Mouse (Mus musculus): ENCODE results near the gene Il17rd. TPM values are rescaled to one million over a fixed set of nuclear protein-coding genes. Genes with fewer than 3 reads are reported as not detected.

The Il17rd gene
- polyA plus RNA-seq, 1 experiment from 2014 or later = 0.12 TPM

DNA sequence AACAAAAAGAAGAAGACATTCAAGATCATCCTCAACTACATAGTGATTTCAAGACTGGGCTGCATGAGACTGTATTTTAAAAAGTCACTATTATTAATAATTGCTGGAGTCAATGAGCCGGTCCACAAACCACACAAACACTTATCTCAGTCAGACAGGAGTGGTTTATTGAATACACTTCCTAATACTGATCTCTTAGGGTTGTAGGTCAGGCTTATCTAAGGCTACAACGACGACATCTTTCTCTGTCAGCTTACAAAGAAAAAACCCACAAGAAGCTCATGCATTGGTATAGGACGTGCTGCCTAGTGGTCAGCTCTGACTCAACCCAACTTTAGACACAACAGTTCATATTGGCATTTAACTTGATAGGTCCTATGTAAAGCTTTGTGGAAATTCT lies 14.1 kb upstream of the Il17rd start:
- no peak overlapping the region for H3K27ac ChIP-seq (ENCODE audit: low read depth)
- 35% methylated on average over 4 of the region's 4 CpGs for whole genome bisulfite sequencing (ENCODE audit: insufficient replicate concordance)
- peak; percentile 49; the same call in 1 of the 2 replicates for ATAC-seq
- H3K9ac ChIP-seq (replicated peaks) = no peak overlapping the region
- no peaks in the 10 kb centered on the region for H3K4me1 ChIP-seq (ENCODE audit: insufficient read depth)
- no peaks in the 10 kb centered on the region for H3K36me3 ChIP-seq (replicated peaks; ENCODE audit: insufficient read depth, low read length)
- no peak for DNase-seq
- H3K27me3 ChIP-seq (ENCODE audit: insufficient read depth, low read length) = no peaks in the 10 kb centered on the region
- peak; percentile 78 for TF ChIP-seq EP300 (IDR thresholded peaks at IDR 0.05; ENCODE audit: low read depth)
- no peak for TF ChIP-seq CTCF (IDR thresholded peaks at IDR 0.05; ENCODE audit: low read depth)
- H3K4me3 ChIP-seq (ENCODE audit: low read depth, low read length) = no peak overlapping the region
- H3K4me2 ChIP-seq (ENCODE audit: low read depth, low read length) = no peak overlapping the region
- H3K9me3 ChIP-seq (ENCODE audit: low read length) = no peaks in the 10 kb centered on the region

- Histone ChIP-seq H3K9me3 (ENCODE audit: low read length) (no peaks in the 10 kb centered on the region), H3K27me3 (ENCODE audit: insufficient read depth, low read length) (no peaks in the 10 kb centered on the region), H3K27ac (ENCODE audit: low read depth) (no peak overlapping the region), H3K4me2 (ENCODE audit: low read depth, low read length) (no peak overlapping the region), H3K4me1 (ENCODE audit: insufficient read depth) (no peaks in the 10 kb centered on the region), H3K4me3 (ENCODE audit: low read depth, low read length) (no peak overlapping the region), H3K9ac (replicated peaks) (no peak overlapping the region), H3K36me3 (replicated peaks; ENCODE audit: insufficient read depth, low read length) (no peaks in the 10 kb centered on the region)
- no peak for TF ChIP-seq EP300 (IDR thresholded peaks at IDR 0.05; ENCODE audit: low read depth)
- TF ChIP-seq CTCF (IDR thresholded peaks at IDR 0.05; ENCODE audit: low read depth) = peak; percentile 82
- ATAC-seq (peak; percentile 36; the same call in 1 of the 2 replicates), DNase-seq (peak; percentile 35)
- 4% methylated on average over 15 of the region's 15 CpGs for WGBS (ENCODE audit: insufficient replicate concordance)
Measured at GRCm38 (mm10) chr14:27029771-27030173, 9.0 kb upstream of the Il17rd start.

DNA sequence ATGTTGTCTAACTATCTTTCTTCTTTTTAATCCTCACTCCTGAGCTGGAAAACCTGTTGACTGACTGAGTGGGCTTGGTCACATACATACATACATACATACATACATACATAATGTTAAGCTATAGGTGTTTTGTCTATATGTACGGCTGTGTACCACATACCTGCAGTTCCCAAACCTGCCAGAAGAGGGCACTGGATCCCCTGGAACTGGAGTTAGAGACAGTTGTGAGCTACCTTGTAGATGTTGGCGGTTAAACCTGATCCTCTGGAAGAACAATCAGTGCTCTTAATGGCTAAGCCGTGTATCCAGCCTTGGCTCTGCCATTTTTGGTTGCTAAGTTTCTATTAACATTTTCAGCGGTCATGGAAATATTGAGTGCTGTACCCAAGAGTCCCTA lies 7.6 kb upstream of the Il17rd start:
- Histone ChIP-seq H3K9ac (replicated peaks) (no peak overlapping the region), H3K27ac (ENCODE audit: low read depth) (no peak overlapping the region), H3K4me3 (ENCODE audit: low read depth, low read length) (no peak overlapping the region), H3K4me2 (ENCODE audit: low read depth, low read length) (no peak overlapping the region), H3K36me3 (replicated peaks; ENCODE audit: insufficient read depth, low read length) (no peaks in the 10 kb centered on the region), H3K4me1 (ENCODE audit: insufficient read depth) (no peaks in the 10 kb centered on the region), H3K27me3 (ENCODE audit: insufficient read depth, low read length) (no peaks in the 10 kb centered on the region), H3K9me3 (ENCODE audit: low read length) (no peaks in the 10 kb centered on the region)
- ATAC-seq (no peak), DNase-seq (peak; percentile 81)
- peak; percentile 91 for TF ChIP-seq CTCF (IDR thresholded peaks at IDR 0.05; ENCODE audit: low read depth)
- no peak for TF ChIP-seq EP300 (IDR thresholded peaks at IDR 0.05; ENCODE audit: low read depth)
- 18% methylated on average over 4 of the region's 4 CpGs for WGBS (ENCODE audit: insufficient replicate concordance)

GRCm38 (mm10) chr14:27037513-27037912 lies 1.2 kb upstream of the Il17rd start:
- no peaks in the 10 kb centered on the region for H3K36me3 ChIP-seq (replicated peaks; ENCODE audit: insufficient read depth, low read length)
- no peak for ATAC-seq
- no peak overlapping the region for H3K4me2 ChIP-seq (ENCODE audit: low read depth, low read length)
- H3K4me1 ChIP-seq (ENCODE audit: insufficient read depth) = peaks cover 6% of the 10 kb centered on the region
- no peaks in the 10 kb centered on the region for H3K9me3 ChIP-seq (ENCODE audit: low read length)
- no peak overlapping the region for H3K4me3 ChIP-seq (ENCODE audit: low read depth, low read length)
- no peak overlapping the region for H3K27ac ChIP-seq (ENCODE audit: low read depth)
- WGBS (ENCODE audit: insufficient replicate concordance) = 54% methylated on average over 1 of the region's 1 CpGs
- peaks cover 27% of the 10 kb centered on the region for H3K27me3 ChIP-seq (ENCODE audit: insufficient read depth, low read length)
- no peak for DNase-seq
- TF ChIP-seq EP300 (IDR thresholded peaks at IDR 0.05; ENCODE audit: low read depth) = no peak
- TF ChIP-seq CTCF (IDR thresholded peaks at IDR 0.05; ENCODE audit: low read depth) = no peak
- no peak overlapping the region for H3K9ac ChIP-seq (replicated peaks)

DNA sequence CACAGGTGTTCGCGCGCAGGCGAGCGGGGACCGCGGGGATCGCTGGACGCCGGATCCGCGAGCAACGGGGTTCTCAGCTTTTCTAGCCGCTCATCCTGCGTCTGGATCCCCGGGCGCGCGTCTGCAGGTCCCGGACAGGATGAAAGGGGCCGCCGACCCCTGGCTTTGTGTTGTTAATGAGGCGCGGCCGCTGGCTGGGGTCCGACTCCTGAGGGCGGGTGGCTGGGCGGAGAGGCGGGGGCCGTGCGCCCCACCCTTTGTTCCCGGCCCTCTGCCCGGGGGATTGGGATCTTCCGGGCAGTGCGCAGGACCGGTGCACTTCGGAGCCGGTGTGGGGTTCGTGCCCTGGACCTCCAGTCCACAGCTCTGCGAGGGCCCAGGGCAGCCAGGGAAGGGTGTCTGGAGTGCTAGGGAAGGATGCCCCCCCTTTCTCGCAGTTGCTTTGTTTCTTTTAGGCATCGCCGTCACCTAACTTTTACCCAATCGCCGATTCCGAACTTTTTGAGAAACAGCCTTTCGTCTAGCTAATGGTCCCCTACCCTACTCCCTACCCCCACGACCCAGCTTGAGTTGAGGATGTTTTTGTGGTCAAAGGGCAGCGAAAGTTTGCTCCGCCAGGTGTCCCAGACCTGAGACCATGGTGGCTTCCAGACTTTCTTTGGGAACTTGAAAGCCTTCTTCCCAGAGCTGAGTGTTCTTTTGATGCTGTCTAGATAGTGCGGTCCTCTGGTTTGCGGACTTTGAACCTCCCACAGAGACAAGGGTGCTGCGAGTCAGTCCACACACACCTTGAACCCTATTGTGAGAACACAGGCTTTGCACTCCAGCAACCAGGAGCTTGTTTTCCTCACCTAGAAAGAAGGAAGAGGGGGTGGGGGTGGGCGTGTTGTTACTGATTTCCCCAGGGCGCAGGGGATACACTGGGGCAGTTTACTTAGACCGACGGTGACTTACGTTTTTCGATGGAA lies 824 bp downstream of the Il17rd start:
- H3K4me1 ChIP-seq (ENCODE audit: insufficient read depth) = peaks cover 6% of the 10 kb centered on the region
- peak overlapping the region; percentile 54 for H3K9ac ChIP-seq (replicated peaks)
- H3K27me3 ChIP-seq (ENCODE audit: insufficient read depth, low read length) = peaks cover 31% of the 10 kb centered on the region
- ATAC-seq (peak; percentile 47), DNase-seq (peak; percentile 35)
- WGBS (ENCODE audit: insufficient replicate concordance) = 2% methylated on average over 57 of the region's 59 CpGs
- H3K27ac ChIP-seq (ENCODE audit: low read depth) = no peak overlapping the region
- peak overlapping the region; percentile 98 for H3K4me2 ChIP-seq (ENCODE audit: low read depth, low read length)
- H3K4me3 ChIP-seq (ENCODE audit: low read depth, low read length) = peak overlapping the region; percentile 74
- H3K9me3 ChIP-seq (ENCODE audit: low read length) = no peaks in the 10 kb centered on the region
- H3K36me3 ChIP-seq (replicated peaks; ENCODE audit: insufficient read depth, low read length) = no peaks in the 10 kb centered on the region
- TF ChIP-seq EP300 (IDR thresholded peaks at IDR 0.05; ENCODE audit: low read depth) (no peak), CTCF (IDR thresholded peaks at IDR 0.05; ENCODE audit: low read depth) (no peak)

DNA sequence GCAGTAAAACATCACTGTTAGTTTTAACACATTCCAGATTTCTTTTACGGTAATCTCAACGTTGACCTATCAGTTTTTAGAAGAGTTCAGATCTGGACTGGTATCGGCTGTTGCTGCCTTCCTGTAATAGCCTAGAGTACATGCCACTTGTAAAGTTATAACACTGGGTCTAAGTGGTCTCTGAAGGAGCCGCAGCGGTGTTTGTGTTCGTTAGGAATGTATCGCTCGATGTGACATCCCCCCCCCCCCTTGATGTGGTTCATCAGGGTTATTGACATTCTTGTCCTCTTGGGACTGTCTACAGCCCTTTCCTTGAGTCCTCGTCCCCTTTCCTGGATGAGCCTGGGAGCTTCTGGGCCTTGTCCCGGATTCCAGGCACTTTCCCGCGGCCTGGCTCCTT lies 1.7 kb downstream of the Il17rd start:
- WGBS (ENCODE audit: insufficient replicate concordance) = 16% methylated on average over 12 of the region's 12 CpGs
- peaks cover 31% of the 10 kb centered on the region for H3K27me3 ChIP-seq (ENCODE audit: insufficient read depth, low read length)
- H3K27ac ChIP-seq (ENCODE audit: low read depth) = no peak overlapping the region
- DNase-seq (no peak), ATAC-seq (no peak)
- no peak overlapping the region for H3K9ac ChIP-seq (replicated peaks)
- H3K4me3 ChIP-seq (ENCODE audit: low read depth, low read length) = no peak overlapping the region
- peaks cover 13% of the 10 kb centered on the region for H3K4me1 ChIP-seq (ENCODE audit: insufficient read depth)
- H3K36me3 ChIP-seq (replicated peaks; ENCODE audit: insufficient read depth, low read length) = no peaks in the 10 kb centered on the region
- H3K9me3 ChIP-seq (ENCODE audit: low read length) = no peaks in the 10 kb centered on the region
- TF ChIP-seq EP300 (IDR thresholded peaks at IDR 0.05; ENCODE audit: low read depth) (no peak), CTCF (IDR thresholded peaks at IDR 0.05; ENCODE audit: low read depth) (no peak)
- 0 out of 2 replicates have a peak overlapping the region, but pooled peaks have one; percentile 98 for H3K4me2 ChIP-seq (ENCODE audit: low read depth, low read length)

Data from liver, postnatal 0 days (tissue).